Mouse (Mus musculus) neural tube, embryonic 14.5 days (tissue): ENCODE results near the gene Cox4i2. TPM values are rescaled to one million over a fixed set of nuclear protein-coding genes. Genes with fewer than 3 reads are reported as not detected.

Experiments used
- ATAC-seq: fragments of 200-750 bp; cut with Nextera tagmentation; 2 replicates; pipeline ENCODE4 v1.8.0; 2017; ENCODE audit warnings: low read depth, mild to moderate bottlenecking, moderate TSS enrichment, moderate library complexity
- H3K27ac ChIP-seq: fragments of 300-500 bp; sonication (generic); 2 replicates; pipeline ENCODE4 v1.5.1; 2014; ENCODE audit warnings: low read depth, mild to moderate bottlenecking, control low read depth, low read length, moderate library complexity, mixed read lengths
- H3K27me3 ChIP-seq: fragments of 300-500 bp; sonication (generic); 2 replicates; pipeline ENCODE4 v1.6.1; 2014; ENCODE audit warnings: low read length; ENCODE audit not compliant: control insufficient read depth, insufficient read depth
- H3K36me3 ChIP-seq: fragments of 300-500 bp; sonication (generic); 2 replicates; pipeline ENCODE4 v1.6.1; 2014; ENCODE audit warnings: low read length, mixed read lengths; ENCODE audit not compliant: control insufficient read depth, insufficient read depth
- H3K4me1 ChIP-seq: fragments of 300-500 bp; sonication (generic); 2 replicates; pipeline ENCODE4 v1.6.1; 2014; ENCODE audit warnings: low read length; ENCODE audit not compliant: control insufficient read depth, insufficient read depth
- H3K4me2 ChIP-seq: fragments of 300-500 bp; sonication (generic); 2 replicates; pipeline ENCODE4 v1.6.1; 2014; ENCODE audit warnings: mild to moderate bottlenecking, low read depth, low read length, control low read depth
- H3K4me3 ChIP-seq: fragments of 300-500 bp; sonication (generic); 2 replicates; pipeline ENCODE4 v1.5.1; 2014; ENCODE audit warnings: low read depth, low read length, control low read depth, mixed read lengths
- H3K9ac ChIP-seq: fragments of 300-500 bp; sonication (generic); replicated peaks from 2 replicates; pipeline ENCODE4 v1.6.1; 2014; ENCODE audit warnings: low read depth, mild to moderate bottlenecking, control low read depth, low read length, mixed read lengths
- H3K9me3 ChIP-seq: fragments of 300-500 bp; sonication (generic); 2 replicates; pipeline ENCODE4 v1.6.1; 2016; ENCODE audit warnings: low read length; ENCODE audit not compliant: control insufficient read depth
- WGBS: fragments of 180-500 bp; shearing (Covaris S2); extraction: QIAGEN DNeasy Blood & Tissue Kit; methylation state at CpG from one replicate; pipeline ENCODE4 v1.1.7; 2014; 5-methylcytosine and 5-hydroxymethylcytosine counted together
- polyA plus RNA-seq: library from polyadenylated mRNA; unstranded; fragments of >200 nt; fragmentation: Nextera tagmentation; extraction: Ambion mirVana; gene quantifications from 2 replicates; pipeline ENCODE4 v1.2.1, GENCODE M21; 2014

Gene Cox4i2
- polyA plus RNA-seq, 1 experiment from 2014 or later: 4.5 TPM

DNA sequence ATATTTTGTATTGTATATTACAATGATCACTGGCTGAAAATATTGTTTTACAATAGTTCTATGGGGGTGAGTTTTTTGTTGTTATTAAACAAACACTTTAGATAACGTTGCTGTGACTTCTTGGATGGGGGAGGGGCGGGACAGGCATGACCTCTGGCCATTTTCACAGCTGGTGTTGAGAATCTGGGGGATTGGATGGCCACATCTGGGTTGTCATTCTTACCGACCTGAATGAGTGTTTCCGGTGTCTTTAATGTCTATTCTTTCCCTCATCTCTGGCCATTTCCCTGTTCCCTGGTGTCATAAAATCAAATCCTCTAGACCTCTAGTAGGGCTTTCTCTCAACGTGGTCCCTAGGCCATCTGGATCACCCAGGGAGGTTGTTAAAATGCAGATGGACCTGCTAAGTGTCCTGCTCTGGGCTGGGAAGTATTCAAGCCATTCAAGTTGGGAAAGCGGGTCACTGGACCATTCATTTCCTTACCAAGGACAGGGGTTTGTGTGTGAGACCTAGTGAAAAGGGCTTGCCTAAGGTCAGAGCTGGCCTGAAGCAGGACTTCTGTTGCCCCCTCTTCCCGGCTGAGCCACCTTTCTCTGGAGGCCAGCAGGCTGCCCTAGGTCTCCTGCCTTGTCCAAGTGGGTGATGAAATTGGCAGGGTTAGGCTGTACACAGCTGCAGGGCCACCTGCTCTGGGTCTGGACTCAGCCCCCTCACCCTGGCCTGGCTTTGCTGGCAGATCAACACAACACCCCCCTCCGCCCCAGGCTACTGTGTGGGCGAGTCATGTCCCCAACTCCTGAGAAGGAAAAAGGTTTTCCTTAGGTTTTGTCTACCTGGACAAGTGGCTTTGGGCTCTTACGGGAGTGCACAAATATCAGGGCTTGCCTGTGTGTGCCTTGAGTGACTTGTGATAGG lies 16.4 kb upstream of the Cox4i2 start:
- Histone ChIP-seq H3K4me3 (peak overlapping the region; percentile 50), H3K9ac (peak overlapping the region; percentile 67), H3K4me2 (peak overlapping the region; percentile 85), H3K27me3 (no peaks in the 10 kb centered on the region), H3K9me3 (no peaks in the 10 kb centered on the region), H3K4me1 (peaks cover 25% of the 10 kb centered on the region), H3K27ac (peak overlapping the region; percentile 22), H3K36me3 (no peaks in the 10 kb centered on the region)
- 12% methylated on average over 10 of the region's 10 CpGs for WGBS
- ATAC-seq: no peak

DNA sequence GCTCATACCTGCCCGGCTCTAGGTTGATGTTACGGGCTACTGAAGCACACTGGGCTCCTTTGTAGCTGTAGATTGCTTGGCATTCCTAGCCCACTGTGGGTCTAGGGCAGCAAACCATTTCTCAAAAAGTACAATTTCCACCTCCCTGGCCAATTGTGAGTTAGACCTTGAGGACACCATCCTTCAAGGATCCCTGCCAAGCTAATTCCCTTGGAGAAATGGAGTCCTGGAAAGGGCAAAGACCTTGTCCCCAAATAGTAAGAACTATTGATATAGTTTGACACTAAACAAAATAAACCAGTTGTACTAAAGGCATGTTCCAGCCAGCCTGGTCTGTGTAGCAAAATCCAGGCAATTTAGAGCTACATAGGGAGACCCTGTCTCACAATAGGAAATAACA lies 15.6 kb upstream of the Cox4i2 start:
- 54% methylated on average over 2 of the region's 2 CpGs for WGBS
- Histone ChIP-seq H3K36me3 (no peaks in the 10 kb centered on the region), H3K4me2 (peak overlapping the region; percentile 85), H3K27ac (peak overlapping the region; percentile 22; the same call in 1 of the 2 replicates), H3K27me3 (no peaks in the 10 kb centered on the region), H3K4me1 (peaks cover 25% of the 10 kb centered on the region), H3K9ac (peak overlapping the region; percentile 3; the same call in 1 of the 2 replicates), H3K9me3 (no peaks in the 10 kb centered on the region), H3K4me3 (peak overlapping the region; percentile 50)
- ATAC-seq: no peak

DNA sequence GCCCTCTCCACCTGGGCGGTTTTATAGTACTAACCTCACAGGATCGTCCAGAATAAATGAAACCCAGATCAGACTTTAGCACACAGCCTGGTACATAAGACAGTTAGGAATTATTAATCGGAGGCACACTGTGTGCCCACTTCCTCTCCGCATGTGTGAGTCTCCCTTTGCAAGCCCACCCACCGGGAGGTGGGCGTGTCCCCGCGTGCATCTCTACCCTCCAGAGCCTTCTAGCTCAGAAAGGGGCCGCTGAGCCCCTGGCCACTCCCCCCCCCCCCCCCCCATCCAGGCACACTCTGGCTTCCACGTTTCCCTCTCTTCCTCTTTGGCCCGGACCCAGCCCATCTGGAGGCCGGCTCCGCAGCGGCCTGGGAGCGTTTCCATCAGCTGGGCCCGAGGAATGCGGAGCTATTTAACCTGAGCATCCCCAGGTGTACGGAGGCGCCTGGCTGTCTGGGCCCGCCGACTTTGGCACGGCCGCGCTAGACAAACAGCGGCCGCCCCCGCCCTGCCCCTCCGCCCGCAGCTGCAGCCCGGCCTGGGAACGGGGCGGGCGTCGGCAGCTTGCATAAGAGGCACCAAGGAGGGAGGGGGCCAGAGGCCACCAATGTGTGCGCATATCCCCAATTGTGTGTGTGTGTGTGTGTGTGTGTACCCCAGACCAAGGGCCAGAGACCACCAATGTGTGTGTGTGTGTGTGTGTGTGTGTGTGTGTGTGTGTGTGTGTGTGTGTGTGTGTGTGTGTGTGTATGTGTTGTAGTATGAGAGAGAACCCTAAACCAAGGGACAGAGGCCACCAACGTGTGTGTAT lies 14.7 kb upstream of the Cox4i2 start:
- peak overlapping the region; percentile 85 for H3K4me2 ChIP-seq
- H3K9ac ChIP-seq: peak overlapping the region; percentile 56; the same call in 1 of the 2 replicates
- peak; percentile 15; the same call in 1 of the 2 replicates for ATAC-seq
- H3K9me3 ChIP-seq: no peaks in the 10 kb centered on the region
- no peak overlapping the region for H3K27ac ChIP-seq
- H3K27me3 ChIP-seq: no peaks in the 10 kb centered on the region
- H3K4me1 ChIP-seq: peaks cover 25% of the 10 kb centered on the region
- H3K4me3 ChIP-seq: peak overlapping the region; percentile 33
- WGBS: 3% methylated on average over 33 of the region's 36 CpGs
- no peaks in the 10 kb centered on the region for H3K36me3 ChIP-seq

DNA sequence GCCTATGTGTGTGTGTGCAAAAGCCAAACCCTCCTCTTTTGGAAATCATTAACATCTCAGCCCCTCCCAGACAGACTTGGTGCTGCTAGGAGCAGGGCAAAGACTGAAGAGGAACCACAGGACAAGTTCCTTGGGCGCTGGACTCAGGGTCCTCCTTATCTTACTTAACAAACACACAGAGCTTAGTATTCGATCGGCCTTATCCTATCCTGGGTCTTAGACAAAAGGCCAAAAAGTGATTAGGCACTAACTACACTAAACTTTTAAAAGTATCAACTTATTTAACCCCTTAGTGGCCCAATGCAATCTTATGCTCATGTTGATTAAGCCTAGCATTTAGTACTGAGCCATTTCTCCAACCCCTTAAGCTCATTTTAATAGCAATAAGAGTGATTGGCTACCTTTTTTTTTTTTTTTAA lies 14.1 kb upstream of the Cox4i2 start:
- Histone ChIP-seq H3K27ac (no peak overlapping the region), H3K9ac (no peak overlapping the region), H3K4me1 (peaks cover 20% of the 10 kb centered on the region), H3K27me3 (no peaks in the 10 kb centered on the region), H3K9me3 (no peaks in the 10 kb centered on the region), H3K36me3 (no peaks in the 10 kb centered on the region), H3K4me2 (no peak overlapping the region; the same call in 1 of the 2 replicates), H3K4me3 (no peak overlapping the region)
- no peak for ATAC-seq
- WGBS: 32% methylated on average over 3 of the region's 3 CpGs

DNA sequence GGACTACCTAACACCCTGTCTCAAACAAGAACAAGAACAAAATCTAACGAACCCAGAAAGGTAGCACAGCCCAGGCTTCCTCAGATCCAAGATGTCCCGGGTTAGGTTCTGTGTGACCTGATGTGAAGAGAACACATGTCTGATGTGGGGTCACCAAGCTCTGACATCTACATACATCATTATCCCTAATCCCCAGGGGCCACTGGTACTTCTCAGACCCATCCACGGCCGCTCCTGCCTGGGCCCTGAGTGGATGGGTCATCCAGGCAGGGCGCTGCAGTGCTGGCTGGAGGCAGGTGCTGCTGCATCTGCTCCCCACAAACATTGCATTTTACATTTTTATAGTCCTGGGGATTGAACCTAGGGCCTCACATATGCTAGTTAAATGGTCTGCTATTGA lies 13.5 kb upstream of the Cox4i2 start:
- WGBS: 58% methylated on average over 5 of the region's 5 CpGs
- H3K4me1 ChIP-seq: peaks cover 18% of the 10 kb centered on the region
- ATAC-seq: no peak
- no peaks in the 10 kb centered on the region for H3K27me3 ChIP-seq
- H3K9ac ChIP-seq: no peak overlapping the region
- no peaks in the 10 kb centered on the region for H3K9me3 ChIP-seq
- no peaks in the 10 kb centered on the region for H3K36me3 ChIP-seq
- no peak overlapping the region for H3K27ac ChIP-seq
- no peak overlapping the region for H3K4me2 ChIP-seq
- H3K4me3 ChIP-seq: no peak overlapping the region

DNA sequence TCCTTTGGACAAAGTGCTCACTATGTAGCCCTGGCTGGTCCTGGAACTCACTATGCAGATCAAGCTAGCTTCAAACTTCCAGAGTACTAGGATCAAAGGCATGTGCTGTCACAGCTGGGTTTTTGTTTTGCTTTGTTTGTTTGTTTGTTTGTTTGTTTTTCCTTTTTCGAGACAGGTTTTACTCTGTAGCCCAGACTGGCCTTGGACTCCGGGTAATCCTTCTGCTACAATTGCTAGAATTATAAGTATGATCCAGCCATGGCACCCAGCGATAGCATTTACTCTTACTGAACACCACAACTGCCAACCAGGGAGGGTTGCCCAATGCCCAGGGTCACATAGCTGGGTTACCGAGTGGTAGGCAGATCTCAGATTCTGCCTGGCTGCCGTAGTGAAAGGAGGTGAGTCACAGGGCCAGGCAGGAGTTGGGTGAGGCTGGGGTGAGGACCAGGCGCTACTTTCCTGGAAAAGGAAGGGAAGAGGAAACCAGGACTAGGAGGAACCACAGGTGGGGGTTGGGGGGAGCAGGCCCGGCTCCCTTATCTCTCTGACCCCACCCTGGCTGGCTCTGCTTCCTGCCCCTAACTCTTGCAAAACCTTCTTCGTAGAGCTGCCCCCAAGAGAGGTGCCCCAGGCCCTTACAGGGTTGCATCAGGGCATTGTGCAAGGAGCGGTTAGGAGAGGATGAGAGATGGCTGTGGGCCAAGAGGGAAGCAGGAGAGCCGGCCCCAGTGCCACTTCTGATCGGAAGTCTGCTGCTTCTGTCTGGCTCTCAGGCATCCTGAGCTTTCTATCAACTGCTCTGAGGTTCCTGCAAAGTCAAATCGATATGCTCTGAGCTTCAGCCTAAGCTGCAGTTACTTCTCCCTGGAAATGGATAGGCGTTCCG lies 12.6 kb upstream of the Cox4i2 start:
- Histone ChIP-seq H3K4me2 (0 out of 2 replicates have a peak overlapping the region, but pooled peaks have one; percentile 5), H3K27me3 (no peaks in the 10 kb centered on the region), H3K9ac (no peak overlapping the region), H3K36me3 (no peaks in the 10 kb centered on the region), H3K27ac (0 out of 2 replicates have a peak overlapping the region, but pooled peaks have one; percentile 2), H3K4me1 (peaks cover 12% of the 10 kb centered on the region), H3K4me3 (no peak overlapping the region), H3K9me3 (no peaks in the 10 kb centered on the region)
- 50% methylated on average over 14 of the region's 14 CpGs for WGBS
- peak; percentile 38; the same call in 1 of the 2 replicates for ATAC-seq

DNA sequence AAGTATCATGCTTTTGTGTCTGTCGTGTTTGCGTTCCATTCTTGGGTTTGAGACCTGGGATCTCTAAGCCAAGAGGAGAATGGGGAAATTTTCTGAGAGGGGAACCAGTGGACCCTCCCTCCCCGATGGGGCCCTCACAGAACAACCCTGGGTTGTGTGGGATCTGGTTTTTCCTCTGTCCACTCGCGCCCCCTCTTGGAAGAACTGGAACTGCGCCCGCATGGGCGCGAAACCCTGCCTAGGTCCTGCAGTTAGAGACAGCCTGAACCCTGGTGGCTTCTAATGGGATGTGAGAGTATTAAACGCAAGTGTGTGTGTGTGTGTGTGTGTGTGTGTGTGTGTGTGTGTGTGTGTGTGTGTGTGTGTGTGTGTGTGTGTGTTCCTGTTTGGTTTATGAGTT lies 11.5 kb upstream of the Cox4i2 start:
- Histone ChIP-seq H3K27ac (no peak overlapping the region), H3K4me2 (no peak overlapping the region), H3K27me3 (no peaks in the 10 kb centered on the region), H3K9ac (no peak overlapping the region), H3K9me3 (no peaks in the 10 kb centered on the region), H3K36me3 (no peaks in the 10 kb centered on the region), H3K4me3 (no peak overlapping the region), H3K4me1 (peaks cover 7% of the 10 kb centered on the region; the same call in 1 of the 2 replicates)
- 32% methylated on average over 10 of the region's 10 CpGs for WGBS
- peak; percentile 30; the same call in 1 of the 2 replicates for ATAC-seq
